Mouse (Mus musculus): ENCODE results near the gene Tmem202.

DNA sequence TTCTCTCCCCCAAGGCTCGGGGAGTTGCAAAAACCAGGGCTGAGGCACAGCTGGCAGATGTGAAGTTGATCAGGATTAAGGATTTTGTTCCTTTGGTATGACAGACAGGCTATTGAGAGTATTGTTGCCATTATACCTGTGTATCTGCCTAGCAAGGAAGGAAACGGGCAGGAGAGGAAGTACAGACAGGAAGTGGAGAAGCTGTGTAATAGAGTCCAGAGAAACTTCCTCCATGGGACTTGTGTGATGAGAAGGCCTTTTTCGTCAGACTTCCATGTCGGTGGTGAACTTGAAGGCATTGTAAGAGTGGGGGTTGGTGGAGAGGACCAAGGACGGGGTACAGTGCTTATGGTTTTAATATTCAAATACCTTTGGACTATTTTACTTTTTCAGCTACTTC lies 11.4 kb upstream of the Tmem202 start:
- no peak for TF ChIP-seq TAL1 (IDR thresholded peaks at IDR 0.05; ENCODE audit: low read length)
- TF ChIP-seq GATA1 (IDR thresholded peaks at IDR 0.05; ENCODE audit: low read length) = no peak
